Mouse (Mus musculus) forebrain, embryonic 10.5 days (tissue): ENCODE measurements at regions not wholly inside any gene's neighbourhood (a gene's known extent, or its start where the extent isn't known, plus 50 kb on each side); places are given as distances from the start of the nearest gene placed in this dataset.

Source experiments
- DNase-seq: peaks from one replicate; pipeline ENCODE4 v3.0.0-alpha.2; 2017; ENCODE audit warnings: low spot score; ENCODE audit errors: extremely low spot score
- H3K27ac ChIP-seq: fragments of 300-500 bp; sonication (generic); 2 replicates; pipeline ENCODE4 v1.5.1; 2016; ENCODE audit warnings: mild to moderate bottlenecking
- H3K27me3 ChIP-seq: fragments of 300-500 bp; sonication (generic); 2 replicates; pipeline ENCODE4 v1.6.1; 2016; ENCODE audit warnings: mild to moderate bottlenecking; ENCODE audit not compliant: poor library complexity, severe bottlenecking
- H3K36me3 ChIP-seq: fragments of 300-500 bp; sonication (generic); replicated peaks from 2 replicates; pipeline ENCODE4 v1.6.1; 2016; ENCODE audit warnings: mild to moderate bottlenecking, moderate library complexity
- H3K4me1 ChIP-seq: fragments of 300-500 bp; sonication (generic); 2 replicates; pipeline ENCODE4 v1.6.1; 2016
- H3K4me3 ChIP-seq: fragments of 300-500 bp; sonication (generic); 2 replicates; pipeline ENCODE4 v1.5.1; 2016; ENCODE audit warnings: mild to moderate bottlenecking, moderate library complexity
- H3K9me3 ChIP-seq: fragments of 300-500 bp; sonication (generic); 2 replicates; pipeline ENCODE4 v1.6.1; 2016; ENCODE audit warnings: mild to moderate bottlenecking, moderate library complexity
- WGBS: fragments of 180-500 bp; shearing (Covaris S2); methylation state at CpG from one replicate; pipeline ENCODE4 v1.1.7; 2016; 5-methylcytosine and 5-hydroxymethylcytosine counted together

- Histone ChIP-seq H3K27ac (no peak overlapping the region), H3K4me1 (no peaks in the 10 kb centered on the region), H3K9me3 (no peaks in the 10 kb centered on the region), H3K4me3 (no peak overlapping the region), H3K27me3 (no peaks in the 10 kb centered on the region), H3K36me3 (no peaks in the 10 kb centered on the region)
- DNase-seq = no peak
- WGBS = 80% methylated on average over 3 of the region's 3 CpGs
Measured at GRCm38 (mm10) chr7:123589099-123589498, 88.8 kb upstream of the Zkscan2 start.

GRCm38 (mm10) chr7:123573721-123574120 lies 73.5 kb upstream of the Zkscan2 start:
- DNase-seq = no peak
- Histone ChIP-seq H3K4me1 (peaks cover 19% of the 10 kb centered on the region), H3K4me3 (no peak overlapping the region), H3K36me3 (no peaks in the 10 kb centered on the region), H3K27ac (no peak overlapping the region), H3K9me3 (no peaks in the 10 kb centered on the region), H3K27me3 (no peaks in the 10 kb centered on the region)
- WGBS = 61% methylated on average over 3 of the region's 3 CpGs

- Histone ChIP-seq H3K9me3 (no peaks in the 10 kb centered on the region), H3K27ac (no peak overlapping the region), H3K27me3 (no peaks in the 10 kb centered on the region), H3K4me1 (peaks cover 19% of the 10 kb centered on the region), H3K36me3 (no peaks in the 10 kb centered on the region), H3K4me3 (no peak overlapping the region)
- WGBS = 45% methylated on average over 4 of the region's 4 CpGs
- DNase-seq = peak; percentile 27
Measured at GRCm38 (mm10) chr7:123572376-123572990, 72.2 kb upstream of the Zkscan2 start.

- Histone ChIP-seq H3K27ac (no peak overlapping the region), H3K4me3 (no peak overlapping the region), H3K4me1 (peaks cover 7% of the 10 kb centered on the region; the same call in 1 of the 2 replicates), H3K36me3 (no peaks in the 10 kb centered on the region), H3K9me3 (no peaks in the 10 kb centered on the region), H3K27me3 (no peaks in the 10 kb centered on the region)
- 42% methylated on average over 1 of the region's 1 CpGs for WGBS
- no peak for DNase-seq
Measured at GRCm38 (mm10) chr7:123566264-123566663, 66.0 kb upstream of the Zkscan2 start.

GRCm38 (mm10) chr7:123559544-123559943 lies 59.3 kb upstream of the Zkscan2 start:
- 78% methylated on average over 7 of the region's 7 CpGs for WGBS
- Histone ChIP-seq H3K9me3 (no peaks in the 10 kb centered on the region), H3K36me3 (no peaks in the 10 kb centered on the region), H3K4me1 (no peaks in the 10 kb centered on the region), H3K27me3 (no peaks in the 10 kb centered on the region), H3K27ac (no peak overlapping the region), H3K4me3 (no peak overlapping the region)
- no peak for DNase-seq
